Mouse (Mus musculus) mature B cell (primary cell): Measurements from ENCODE around the gene Hoxd12.

ENCODE experiments used
- in situ Hi-C: fragments of 300-500 bp; cut with MboI; formaldehyde crosslinking; loops from 2 replicates; pipeline ENCODE4 v1.14.3; 2019

Hoxd12 gene

DNA sequence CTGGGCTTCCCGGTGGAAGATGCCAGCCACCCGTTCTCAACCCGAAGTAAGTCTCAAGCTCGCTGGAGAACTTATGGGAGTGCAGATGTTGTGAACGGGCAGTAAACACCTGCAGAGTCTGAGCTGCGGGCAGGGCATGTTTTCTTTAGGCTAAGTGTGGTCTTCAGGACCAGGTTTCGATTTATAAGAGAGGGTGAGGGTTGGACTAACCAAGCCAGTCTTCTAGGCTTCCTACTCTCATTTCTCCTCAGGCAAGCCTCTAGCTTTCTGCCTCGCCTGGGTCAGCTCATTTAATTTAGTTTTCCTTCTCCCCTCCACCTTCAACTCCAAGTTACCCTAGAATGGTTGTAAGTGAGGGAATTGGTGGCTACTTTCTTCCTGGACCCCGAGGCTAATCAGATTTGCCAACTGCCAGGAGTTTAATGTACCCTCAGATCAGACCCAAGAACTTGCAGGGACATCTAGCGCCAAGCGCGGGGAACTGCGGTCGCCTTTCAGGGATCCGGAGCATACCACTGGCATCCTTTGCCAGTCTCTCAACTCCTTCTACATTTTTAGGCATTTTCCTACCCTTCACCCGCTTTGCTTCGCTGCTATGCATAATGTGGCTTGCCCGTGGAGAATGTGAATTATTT, 11.4 kb upstream of the Hoxd12 start:
- in situ Hi-C loops: loop anchor here (25.0 kb wide), 1 partner anchor 1101 kb away; no protein-coding TSS in a partner anchor

DNA sequence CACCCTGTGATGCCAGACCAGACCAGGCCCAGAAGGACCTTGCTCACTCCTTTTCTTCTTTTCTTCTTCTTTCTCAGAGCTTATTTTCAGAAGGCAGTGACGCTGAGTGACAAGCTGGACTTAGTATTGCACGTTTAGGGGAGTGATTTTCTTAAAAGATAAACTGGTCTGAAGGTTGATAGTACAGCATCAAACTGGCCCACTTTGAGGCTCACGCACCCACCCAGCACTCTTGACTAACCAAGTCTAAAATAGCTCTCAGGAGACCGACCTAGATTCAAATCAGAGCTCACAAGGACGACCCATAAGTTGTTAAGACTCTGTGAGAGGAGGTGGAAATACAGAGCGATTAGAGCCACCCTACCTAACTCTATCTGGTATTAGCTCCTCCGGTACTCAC, 8.4 kb upstream of the Hoxd12 start:
- in situ Hi-C loops: loop anchor here (25.0 kb wide), 1 partner anchor 1104 kb away; no protein-coding TSS in a partner anchor

DNA sequence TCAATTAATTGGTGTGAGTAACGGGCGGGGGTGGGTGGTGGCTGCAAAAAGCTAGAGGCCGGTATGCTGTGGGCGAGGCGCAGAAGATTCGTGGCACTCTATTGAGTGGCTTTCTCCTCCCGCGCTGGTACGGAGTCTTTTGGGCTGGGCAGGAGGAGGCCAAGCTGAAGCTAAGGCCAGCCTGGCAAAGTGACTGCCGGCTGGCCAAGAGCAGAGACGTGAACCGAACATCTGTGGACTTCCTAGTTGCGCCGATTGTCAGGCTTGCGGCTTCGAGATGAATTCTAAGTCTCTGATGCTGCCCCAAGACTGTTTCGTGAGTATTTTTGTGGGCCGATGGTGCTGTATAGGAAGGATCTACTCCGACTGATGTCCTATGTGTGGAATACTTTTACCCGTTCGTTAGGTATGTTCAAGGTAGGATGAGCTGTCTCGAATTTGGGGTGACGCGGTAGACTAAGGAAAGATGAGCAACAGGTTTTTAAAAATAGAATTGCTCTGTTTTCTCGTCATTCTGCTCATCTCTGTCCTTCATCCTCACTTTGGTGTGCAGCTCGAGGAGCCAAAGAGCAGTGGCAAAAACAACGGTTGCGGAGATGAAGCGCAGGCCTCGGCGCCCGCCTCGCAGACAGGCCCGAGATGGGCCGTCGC, 7.5 kb upstream of the Hoxd12 start:
- in situ Hi-C loops: loop anchor here (25.0 kb wide), 1 partner anchor 1105 kb away; no protein-coding TSS in a partner anchor

DNA sequence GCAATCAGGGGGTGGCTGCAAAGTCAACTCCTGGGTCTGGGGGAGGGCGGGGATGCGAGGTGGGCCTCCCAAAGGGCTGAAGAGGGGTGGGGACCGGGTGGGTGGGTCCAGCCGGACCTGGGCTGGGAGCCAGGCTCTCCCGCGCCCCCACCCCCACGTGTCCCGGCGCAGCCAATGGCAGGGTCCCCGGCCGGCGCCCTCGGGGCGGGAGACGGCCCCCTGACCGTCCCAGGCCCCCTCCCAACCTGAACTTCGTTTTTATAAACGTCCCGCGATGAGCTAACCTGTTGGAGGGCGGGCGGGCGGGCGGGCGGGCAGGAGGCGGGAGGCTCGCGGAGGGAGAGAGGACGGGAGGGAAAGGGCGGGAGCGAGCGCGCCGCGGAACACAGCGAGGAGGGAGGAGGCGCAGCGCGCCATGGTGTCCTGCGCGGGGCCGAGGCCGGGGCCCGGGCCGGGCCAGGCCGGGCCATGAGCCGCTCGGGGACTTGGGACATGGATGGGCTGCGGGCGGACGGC, 6.9 kb upstream of the Hoxd12 start, which contains the start of gene Hoxd13:
Gene Hoxd13 (plus strand): TSS at position 469 of the 516 bp plus-strand sequence.
- in situ Hi-C loops: loop anchor here (25.0 kb wide), 1 partner anchor 1106 kb away; no protein-coding TSS in a partner anchor

DNA sequence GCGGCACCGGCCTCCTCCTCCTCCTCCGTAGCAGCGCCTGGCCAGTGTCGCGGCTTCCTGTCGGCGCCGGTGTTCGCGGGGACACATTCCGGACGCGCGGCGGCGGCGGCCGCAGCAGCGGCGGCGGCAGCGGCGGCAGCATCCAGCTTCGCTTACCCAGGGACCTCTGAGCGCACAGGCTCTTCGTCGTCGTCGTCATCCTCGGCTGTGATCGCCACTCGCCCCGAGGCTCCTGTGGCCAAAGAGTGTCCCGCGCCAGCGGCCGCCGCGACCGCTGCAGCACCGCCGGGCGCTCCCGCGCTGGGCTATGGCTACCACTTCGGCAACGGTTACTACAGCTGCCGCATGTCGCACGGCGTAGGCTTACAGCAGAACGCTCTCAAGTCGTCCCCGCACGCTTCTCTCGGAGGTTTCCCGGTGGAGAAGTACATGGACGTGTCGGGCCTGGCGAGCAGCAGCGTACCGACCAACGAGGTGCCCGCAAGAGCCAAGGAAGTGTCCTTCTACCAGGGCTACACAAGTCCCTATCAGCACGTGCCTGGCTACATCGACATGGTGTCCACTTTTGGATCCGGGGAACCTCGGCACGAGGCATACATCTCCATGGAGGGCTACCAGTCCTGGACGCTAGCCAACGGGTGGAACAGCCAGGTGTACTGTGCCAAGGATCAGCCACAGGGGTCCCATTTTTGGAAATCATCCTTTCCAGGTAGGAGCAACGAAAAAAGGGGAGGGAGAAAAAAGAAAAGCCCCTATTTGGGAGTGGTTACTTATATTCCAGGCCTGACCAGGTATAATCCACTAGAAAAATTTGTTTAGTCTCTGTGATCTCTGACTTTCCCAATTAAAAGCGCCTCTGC, 6.2 kb upstream of the Hoxd12 start:
- in situ Hi-C loops: loop anchor here (25.0 kb wide), 1 partner anchor 1106 kb away; no protein-coding TSS in a partner anchor

DNA sequence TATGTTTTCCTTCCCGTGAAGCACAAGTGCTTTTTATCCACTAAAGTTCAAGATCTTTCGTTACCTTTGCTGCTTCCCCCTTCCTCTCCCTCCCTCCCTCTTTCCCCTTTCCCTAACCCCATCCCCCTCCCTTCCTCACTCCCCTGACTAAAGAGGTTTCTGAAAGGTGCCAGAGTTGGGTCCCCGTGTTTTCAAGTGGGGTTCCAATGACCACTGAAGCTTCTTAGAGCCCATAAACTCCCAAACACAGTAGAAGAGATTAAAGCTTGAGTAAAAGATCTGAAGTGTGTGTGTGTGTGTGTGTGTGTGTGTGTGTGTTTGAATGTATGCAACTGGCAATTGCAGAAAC, 5.6 kb upstream of the Hoxd12 start:
- in situ Hi-C loops: loop anchor here (25.0 kb wide), 1 partner anchor 1107 kb away; no protein-coding TSS in a partner anchor

DNA sequence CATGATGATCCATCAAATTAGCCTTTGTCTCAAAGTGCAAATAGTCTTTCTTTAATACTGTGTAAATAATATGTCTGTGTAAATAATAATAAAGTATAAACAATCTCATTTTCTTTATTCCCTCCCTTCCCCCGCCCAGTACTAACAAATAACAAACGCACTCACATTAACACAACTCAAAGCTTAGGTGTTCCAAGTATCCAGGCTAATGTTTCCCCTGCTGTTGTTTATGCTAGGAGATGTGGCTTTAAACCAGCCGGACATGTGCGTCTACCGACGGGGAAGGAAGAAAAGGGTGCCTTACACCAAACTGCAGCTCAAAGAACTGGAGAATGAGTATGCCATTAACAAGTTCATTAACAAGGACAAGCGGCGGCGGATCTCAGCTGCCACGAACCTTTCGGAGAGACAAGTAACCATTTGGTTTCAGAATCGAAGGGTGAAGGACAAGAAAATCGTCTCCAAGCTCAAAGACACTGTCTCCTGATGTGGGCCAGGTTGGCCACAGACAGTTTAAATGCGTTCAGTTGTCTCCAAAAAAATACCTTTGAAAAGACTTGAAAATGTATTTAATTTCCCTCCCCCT, 5.1 kb upstream of the Hoxd12 start:
- in situ Hi-C loops: loop anchor here (25.0 kb wide), 1 partner anchor 1107 kb away; no protein-coding TSS in a partner anchor

DNA sequence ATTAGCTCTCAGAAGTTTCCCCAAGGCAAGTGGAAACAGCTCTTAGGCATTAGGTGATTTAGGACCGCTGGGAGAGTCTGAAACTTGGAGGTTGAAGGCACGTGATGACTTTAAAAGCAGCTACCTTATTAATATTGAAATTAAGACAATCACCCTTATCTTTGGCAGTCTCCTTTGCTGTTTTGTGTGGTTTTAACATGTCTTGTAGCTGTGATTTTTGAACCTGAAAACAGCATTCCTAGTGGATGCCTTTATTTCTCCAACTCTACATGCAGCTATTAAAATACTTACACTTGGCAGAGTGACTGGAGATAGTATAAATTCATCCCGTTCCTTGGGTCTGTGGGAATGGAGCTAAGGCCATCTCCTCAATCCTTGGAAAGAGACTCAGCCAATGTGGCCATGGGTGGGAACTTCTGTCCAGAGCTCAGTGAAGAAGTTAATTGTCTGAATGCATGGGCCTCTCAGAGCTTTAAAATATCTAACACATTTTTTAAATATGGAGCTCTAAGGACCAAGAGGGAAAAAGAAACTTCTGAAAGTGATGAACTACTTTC, 4.1 kb upstream of the Hoxd12 start:
- in situ Hi-C loops: loop anchor here (25.0 kb wide), 1 partner anchor 1108 kb away; no protein-coding TSS in a partner anchor

DNA sequence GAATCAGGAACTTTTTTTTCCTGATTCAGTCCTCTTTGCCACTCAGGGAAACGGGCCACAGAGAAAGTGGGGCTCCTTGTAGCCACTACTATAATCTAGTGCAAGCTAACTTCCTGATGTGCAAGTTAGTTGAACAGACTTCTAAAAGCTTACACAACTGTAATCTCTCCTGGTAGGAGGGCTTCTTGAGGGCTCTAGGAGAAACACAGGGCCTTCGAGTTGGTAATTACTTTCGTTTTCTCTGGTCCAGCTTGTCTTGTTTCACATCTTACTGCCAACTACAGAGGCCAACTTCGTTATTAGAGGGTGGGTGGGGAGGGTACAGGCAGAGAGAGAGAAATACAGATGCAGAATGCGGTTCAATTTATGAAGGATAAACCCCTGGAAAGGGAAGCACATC, 3.0 kb upstream of the Hoxd12 start:
- in situ Hi-C loops: loop anchor here (25.0 kb wide), 1 partner anchor 1110 kb away; no protein-coding TSS in a partner anchor

DNA sequence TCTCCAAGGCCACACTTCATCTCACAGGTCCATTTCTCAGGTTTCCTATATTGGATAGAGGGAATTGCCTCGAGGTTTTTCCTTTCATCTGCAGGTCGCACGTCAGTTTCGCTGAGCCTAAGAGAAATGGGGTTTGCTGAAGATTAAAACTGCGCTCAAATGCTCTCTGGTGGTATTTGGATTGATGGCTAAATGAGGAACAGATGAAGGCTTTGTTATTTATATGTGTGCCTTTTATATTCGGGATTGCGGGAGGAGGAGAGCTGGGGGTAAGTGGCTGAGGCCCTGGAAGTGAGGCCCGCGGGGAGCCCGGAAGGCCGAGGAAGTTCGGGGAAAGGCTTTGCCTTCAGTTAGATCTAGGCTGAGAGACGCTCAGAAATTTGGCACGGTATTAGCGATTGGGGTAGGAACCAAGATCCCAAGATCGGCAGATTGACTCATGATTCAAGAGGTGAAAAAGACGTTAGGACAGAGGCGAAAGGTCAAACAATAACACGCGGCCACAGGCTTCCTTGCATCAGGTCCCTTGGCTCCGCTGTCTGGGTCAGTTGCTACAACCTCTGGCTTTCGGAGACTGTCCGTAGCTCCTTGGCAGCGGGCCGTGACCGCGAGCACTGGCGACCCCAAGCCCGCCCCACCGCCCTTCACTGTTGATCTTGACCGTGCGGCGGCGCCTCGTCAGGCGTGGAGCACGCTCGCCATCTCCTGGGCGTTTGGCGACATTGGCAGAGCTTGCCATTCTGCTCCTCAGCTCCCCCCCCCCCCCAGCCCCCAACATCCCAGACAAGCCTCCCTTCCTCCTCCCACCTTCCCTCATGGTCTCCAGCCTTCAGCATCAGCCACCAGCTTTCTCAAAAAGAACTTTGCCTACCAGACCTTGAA, 2.1 kb upstream of the Hoxd12 start:
- in situ Hi-C loops: loop anchor here (25.0 kb wide), 1 partner anchor 1110 kb away; no protein-coding TSS in a partner anchor

DNA sequence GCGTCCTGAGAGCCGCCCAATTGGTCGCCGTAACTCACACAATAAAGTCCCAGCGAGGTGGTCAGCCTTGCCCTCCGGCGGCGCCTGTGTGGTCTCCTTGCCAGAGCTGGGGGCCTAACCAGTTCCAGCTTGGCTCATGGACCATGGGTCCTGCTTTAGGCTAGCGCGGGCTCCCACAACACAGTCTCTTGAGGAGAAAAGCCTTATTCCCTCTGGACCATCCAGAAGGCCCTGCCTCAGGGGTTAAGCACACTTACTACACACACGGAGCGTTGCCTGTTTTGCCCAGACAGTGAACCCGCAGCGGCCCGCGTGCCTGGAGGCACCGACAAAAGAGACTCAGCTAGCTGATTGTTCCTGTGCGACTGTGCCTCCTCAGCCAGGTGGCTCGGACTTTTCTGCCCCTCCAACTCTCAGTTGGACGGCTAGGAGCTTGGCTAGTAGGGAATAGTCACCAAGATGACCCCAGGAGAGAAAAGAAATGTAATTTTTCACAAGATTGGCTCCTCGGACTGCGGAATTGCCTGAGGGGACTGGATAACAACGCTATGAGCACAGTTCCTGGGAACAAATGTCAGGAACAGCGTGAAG, 883 bp upstream of the Hoxd12 start:
- in situ Hi-C loops: loop anchor here (25.0 kb wide), 1 partner anchor 1112 kb away; no protein-coding TSS in a partner anchor

DNA sequence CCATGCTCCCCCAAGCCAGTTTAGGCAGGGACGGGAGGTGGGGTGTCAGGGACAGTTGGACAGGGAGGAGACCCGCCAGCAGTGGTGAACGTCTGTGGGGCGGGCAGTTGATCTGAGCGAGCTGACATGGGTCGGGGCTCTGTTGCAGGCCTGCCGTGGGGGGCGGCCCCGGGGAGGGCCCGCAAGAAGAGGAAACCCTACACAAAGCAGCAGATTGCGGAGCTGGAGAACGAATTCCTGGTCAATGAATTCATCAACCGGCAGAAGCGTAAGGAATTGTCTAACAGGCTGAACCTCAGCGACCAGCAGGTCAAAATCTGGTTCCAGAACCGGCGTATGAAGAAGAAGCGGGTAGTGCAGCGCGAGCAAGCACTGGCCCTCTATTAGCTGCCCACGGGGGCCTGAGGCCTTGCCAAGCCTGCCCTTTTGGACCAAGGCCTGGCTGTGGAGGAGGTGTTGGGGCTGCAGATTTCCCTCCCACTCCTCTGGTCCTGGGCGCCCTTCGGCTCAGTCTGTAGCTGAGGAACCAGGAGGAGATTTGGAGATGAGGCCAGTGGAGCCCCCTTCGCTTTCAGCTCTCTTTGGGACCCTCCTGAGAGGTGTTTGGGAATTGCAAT, 961 bp downstream of the Hoxd12 start:
- in situ Hi-C loops: no loop called here

DNA sequence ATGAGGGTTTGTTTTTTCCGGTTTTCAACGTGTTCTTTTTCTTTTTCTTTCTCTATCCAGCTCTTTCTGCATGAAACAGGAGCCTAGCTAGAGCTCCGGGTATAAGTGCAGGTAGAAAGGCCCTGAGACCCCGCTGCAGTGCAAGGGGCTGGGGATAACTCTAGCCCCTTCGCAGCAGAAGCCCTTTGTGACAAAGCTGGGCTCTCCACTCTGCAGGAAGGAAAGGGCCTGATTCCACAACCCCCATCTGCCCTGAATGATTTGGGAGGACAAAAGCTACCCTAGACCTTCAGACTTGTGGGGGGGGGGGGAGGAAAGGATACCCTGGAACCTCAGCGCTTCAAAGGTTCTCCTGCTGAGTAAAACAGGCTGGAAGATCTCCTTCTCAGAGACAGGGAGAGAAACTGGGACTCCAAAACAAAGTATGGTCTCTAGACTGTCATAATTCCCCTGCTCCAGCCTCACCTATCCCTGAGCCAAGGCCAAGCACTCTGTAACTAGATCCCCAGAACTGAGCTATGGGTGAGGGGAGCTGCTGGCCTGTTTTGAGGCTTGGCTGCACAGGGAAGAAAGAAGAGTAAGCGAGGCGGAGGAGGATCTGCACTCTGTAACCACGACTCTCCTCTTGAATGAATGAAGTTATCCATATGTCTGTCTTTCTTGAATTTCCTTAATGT, 1.7 kb downstream of the Hoxd12 start:
- in situ Hi-C loops: no loop called here

DNA sequence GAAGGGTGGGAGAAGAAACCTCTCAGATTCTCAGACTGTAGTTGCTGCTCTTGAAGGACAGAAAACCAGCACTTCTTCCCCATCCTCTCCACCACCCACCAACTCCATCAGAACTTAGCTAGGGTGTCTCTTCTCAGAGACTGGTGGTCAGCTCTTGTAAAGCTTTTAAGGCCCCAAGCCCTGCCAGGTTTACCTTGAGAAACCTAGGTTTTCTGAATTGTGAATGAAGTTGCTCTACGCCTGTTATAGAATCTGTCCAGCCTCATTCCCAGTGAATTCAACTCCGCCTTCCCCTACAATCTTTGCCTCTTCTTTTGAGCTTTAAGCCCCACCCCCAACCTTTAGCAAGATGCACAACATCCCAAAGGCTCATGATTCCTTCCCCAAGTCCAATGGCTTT, 2.3 kb downstream of the Hoxd12 start:
- in situ Hi-C loops: no loop called here

DNA sequence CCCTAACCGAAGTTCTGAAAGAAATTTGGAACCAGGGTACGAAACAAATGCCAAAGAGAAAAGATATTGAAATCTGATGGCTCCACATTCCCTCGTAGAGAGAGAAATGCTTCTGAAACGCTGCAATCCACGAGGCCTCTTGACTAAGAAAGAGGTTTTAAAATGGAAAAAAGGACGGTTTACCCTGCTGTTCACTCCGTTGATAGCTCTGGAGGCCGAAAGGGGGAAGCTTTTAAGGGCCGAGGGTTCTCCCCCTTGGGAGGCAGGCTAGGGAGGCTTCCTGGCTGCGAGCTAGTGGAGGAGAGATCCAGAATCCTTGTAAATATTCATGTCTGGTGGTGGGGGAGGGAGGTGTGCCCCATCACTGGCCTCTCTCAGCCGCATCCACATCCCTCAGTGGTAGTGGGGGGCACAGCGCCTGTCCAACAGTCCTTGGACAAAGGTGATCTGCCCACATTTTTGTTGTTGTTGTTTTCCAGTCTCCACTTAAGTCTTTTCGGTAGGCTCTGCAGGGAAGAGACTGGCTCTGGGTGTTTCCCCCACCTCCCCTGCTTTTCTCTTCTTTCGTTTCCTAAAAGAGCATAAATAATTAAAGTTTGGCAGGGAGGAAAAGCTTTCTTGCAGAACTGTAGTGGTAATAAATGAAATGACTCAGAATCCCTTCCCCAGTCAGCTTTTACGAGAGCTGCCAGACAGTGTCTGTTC, 4.2 kb downstream of the Hoxd12 start, which contains the start of gene Hoxd11:
Gene Hoxd11 (plus strand): TSS at position 667 of the 705 bp plus-strand sequence.
- in situ Hi-C loops: no loop called here

DNA sequence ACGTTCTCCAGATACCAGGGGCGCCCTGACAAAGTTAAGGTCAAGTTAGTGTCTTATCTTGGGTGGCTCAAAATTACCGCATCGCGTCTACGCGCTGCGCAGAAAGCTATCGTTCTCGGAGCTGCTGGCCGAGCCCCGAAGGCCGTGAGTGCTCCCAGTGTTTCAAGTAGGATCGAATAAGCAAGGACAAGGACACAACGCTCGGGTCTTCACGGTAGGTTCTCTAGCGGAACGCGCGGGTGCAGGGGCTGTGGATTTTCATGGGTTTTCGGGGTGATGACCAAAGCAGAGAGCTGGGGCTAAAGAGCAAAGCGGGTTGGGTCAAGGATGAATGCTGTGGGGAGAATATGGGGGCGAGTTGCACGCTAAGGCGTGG, 4.8 kb downstream of the Hoxd12 start:
- in situ Hi-C loops: no loop called here

DNA sequence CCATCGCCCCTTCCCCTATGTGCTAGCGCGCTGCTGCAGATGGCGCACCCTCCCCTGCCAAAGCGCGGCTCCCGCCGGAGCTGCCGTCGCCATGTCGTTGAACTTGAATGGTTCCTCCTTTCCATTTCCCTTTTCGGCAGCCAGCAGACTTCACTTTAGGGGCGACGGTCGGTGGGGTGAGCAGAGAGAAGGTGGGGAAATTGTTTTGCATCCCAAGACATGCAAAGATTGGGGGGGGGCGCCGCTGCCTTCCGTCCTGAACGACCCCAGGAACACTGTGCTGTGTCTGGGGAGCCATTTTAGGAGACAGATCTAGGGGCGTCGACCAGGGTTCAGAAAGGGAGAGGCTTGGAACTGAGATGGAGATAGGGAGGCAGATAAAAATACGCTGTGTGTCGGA, 5.2 kb downstream of the Hoxd12 start:
- in situ Hi-C loops: no loop called here
